Mouse (Mus musculus) midbrain, embryonic 11.5 days (tissue): ENCODE measurements around the gene Phactr2. TPM values are rescaled to one million over a fixed set of nuclear protein-coding genes. Genes with fewer than 3 reads are reported as not detected.

Source experiments
- ATAC-seq: fragments of 200-750 bp; cut with Nextera tagmentation; 2 replicates; pipeline ENCODE4 v1.8.0; 2017; ENCODE audit warnings: moderate TSS enrichment, moderate library complexity; ENCODE audit not compliant: low FRiP score
- DNase-seq: peaks from one replicate; pipeline ENCODE4 v3.0.0; 2015; ENCODE audit warnings: low spot score; ENCODE audit errors: missing footprints
- H3K27ac ChIP-seq: fragments of 300-500 bp; sonication (generic); 2 replicates; pipeline ENCODE4 v1.5.1; 2014; ENCODE audit warnings: low read depth, low read length
- H3K27me3 ChIP-seq: fragments of 300-500 bp; sonication (generic); 2 replicates; pipeline ENCODE4 v1.6.1; 2014; ENCODE audit warnings: mild to moderate bottlenecking, low read length, moderate library complexity, mixed read lengths; ENCODE audit not compliant: control insufficient read depth, insufficient read depth
- H3K36me3 ChIP-seq: fragments of 300-500 bp; sonication (generic); 2 replicates; pipeline ENCODE4 v1.6.1; 2014; ENCODE audit warnings: mild to moderate bottlenecking, low read length, moderate library complexity, mixed read lengths; ENCODE audit not compliant: control insufficient read depth, insufficient read depth
- H3K4me1 ChIP-seq: fragments of 300-500 bp; sonication (generic); 2 replicates; pipeline ENCODE4 v1.6.1; 2014; ENCODE audit warnings: low read length; ENCODE audit not compliant: control insufficient read depth, insufficient read depth
- H3K4me2 ChIP-seq: fragments of 300-500 bp; sonication (generic); 2 replicates; pipeline ENCODE4 v1.6.1; 2014; ENCODE audit warnings: mild to moderate bottlenecking, moderate library complexity
- H3K4me3 ChIP-seq: fragments of 300-500 bp; sonication (generic); 2 replicates; pipeline ENCODE4 v1.5.1; 2014; ENCODE audit warnings: low read depth, low read length
- H3K9ac ChIP-seq: fragments of 300-500 bp; sonication (generic); 2 replicates; pipeline ENCODE4 v1.6.1; 2014; ENCODE audit warnings: low read length
- H3K9me3 ChIP-seq: fragments of 300-500 bp; sonication (generic); 2 replicates; pipeline ENCODE4 v1.6.1; 2016; ENCODE audit warnings: low read length; ENCODE audit not compliant: control insufficient read depth
- WGBS: fragments of 180-500 bp; shearing (Covaris S2); extraction: QIAGEN DNeasy Blood & Tissue Kit; methylation state at CpG from one replicate; pipeline ENCODE4 v1.1.7; 2014; 5-methylcytosine and 5-hydroxymethylcytosine counted together
- polyA plus RNA-seq: library from polyadenylated mRNA; unstranded; fragments of >200 nt; fragmentation: Nextera tagmentation; extraction: Ambion mirVana; gene quantifications from 2 replicates; pipeline ENCODE4 v1.2.1, GENCODE M21; 2014

Phactr2 gene
- polyA plus RNA-seq, 1 experiment from 2014 or later = 13.7 TPM

DNA sequence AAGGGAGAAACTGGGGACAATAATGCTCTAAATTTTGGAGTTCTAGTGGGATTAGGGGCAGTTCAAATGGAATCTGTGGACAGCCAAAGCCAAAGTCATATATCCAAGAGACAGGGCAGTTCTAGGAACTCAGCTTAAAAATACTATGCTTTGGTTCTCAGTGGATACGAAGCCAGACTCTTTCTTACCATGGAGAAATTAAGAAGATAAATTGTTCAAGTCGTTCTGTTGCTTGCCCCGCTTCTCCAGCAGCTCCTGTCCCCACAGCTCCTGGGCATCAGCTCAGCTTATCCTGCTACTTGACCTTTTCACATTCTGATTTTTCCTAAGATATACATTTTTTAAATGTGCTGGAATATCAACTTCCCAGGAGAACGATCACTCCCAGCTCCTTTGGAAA is 80.2 kb downstream of the Phactr2 start:
- Histone ChIP-seq H3K4me1 (no peaks in the 10 kb centered on the region), H3K4me2 (no peak overlapping the region), H3K4me3 (no peak overlapping the region), H3K36me3 (no peaks in the 10 kb centered on the region), H3K27me3 (no peaks in the 10 kb centered on the region), H3K27ac (no peak overlapping the region), H3K9ac (no peak overlapping the region), H3K9me3 (no peaks in the 10 kb centered on the region)
- WGBS = 88% methylated on average over 4 of the region's 4 CpGs
- DNase-seq (no peak), ATAC-seq (no peak)

DNA sequence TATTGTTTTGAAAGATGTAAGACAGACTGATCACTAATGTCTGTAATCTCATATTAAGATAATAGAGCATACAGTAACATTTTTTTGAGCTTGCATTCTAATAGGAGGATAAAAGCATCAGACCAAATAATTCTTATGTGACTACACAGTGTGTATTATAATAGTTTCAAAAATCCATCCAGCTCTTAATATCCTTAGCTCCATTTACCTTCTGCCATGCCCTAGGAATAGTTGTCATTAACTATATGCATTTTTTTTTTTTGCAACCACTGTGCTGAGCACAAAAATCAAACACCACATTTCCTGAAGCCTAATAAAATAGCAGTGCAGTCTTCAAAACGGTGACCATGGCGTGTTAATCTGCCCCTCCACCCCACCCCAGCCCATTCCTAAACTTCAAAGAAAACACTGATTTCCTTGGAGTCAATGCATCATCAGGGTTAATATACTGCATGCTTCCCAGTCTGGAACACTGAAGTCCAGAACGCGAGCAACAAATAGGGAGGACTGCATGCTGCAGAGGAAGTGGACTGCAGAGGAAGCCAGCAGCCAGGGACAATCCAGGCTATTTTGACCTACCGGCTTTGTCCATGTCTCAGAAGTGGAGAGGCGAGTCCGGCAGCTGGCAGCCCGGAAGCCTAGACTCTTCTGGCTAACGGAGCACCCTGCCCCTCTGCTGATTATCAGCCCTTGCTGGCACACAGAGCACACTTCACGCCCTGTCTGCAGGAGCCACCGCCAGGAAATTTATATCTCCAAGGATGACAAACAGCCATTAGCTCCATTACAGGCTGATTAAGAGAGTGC is 85.9 kb downstream of the Phactr2 start:
- H3K9me3 ChIP-seq = no peaks in the 10 kb centered on the region
- no peak overlapping the region for H3K4me2 ChIP-seq
- H3K27me3 ChIP-seq = no peaks in the 10 kb centered on the region
- 44% methylated on average over 11 of the region's 11 CpGs for WGBS
- no peak overlapping the region for H3K4me3 ChIP-seq
- no peak overlapping the region for H3K9ac ChIP-seq
- no peak for DNase-seq
- H3K36me3 ChIP-seq = no peaks in the 10 kb centered on the region
- H3K4me1 ChIP-seq = no peaks in the 10 kb centered on the region
- no peak overlapping the region for H3K27ac ChIP-seq
- ATAC-seq = peak; percentile 55

DNA sequence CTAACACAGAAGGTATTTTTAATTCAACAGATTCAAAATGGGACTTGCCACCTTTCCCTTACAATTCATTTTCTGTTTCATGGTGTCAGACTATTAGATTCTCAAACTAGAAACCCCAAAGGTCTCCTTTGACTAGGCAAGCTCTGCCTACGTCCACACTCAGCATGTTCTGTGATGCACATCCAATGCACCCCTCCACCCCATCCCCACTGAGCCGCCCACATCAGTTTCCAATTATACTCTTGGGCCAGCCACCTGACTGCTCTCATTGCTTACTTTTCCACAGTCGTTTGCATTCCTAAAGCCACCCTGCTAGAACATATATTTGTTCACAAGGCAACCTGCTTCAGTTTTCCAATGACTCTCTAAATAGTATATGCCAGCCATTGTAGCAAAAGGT is 89.3 kb downstream of the Phactr2 start:
- no peak overlapping the region for H3K9ac ChIP-seq
- 71% methylated on average over 3 of the region's 3 CpGs for WGBS
- no peak overlapping the region for H3K4me3 ChIP-seq
- H3K27ac ChIP-seq = no peak overlapping the region
- H3K27me3 ChIP-seq = no peaks in the 10 kb centered on the region
- ATAC-seq (no peak), DNase-seq (no peak)
- no peaks in the 10 kb centered on the region for H3K9me3 ChIP-seq
- H3K36me3 ChIP-seq = no peaks in the 10 kb centered on the region
- no peak overlapping the region for H3K4me2 ChIP-seq
- no peaks in the 10 kb centered on the region for H3K4me1 ChIP-seq

DNA sequence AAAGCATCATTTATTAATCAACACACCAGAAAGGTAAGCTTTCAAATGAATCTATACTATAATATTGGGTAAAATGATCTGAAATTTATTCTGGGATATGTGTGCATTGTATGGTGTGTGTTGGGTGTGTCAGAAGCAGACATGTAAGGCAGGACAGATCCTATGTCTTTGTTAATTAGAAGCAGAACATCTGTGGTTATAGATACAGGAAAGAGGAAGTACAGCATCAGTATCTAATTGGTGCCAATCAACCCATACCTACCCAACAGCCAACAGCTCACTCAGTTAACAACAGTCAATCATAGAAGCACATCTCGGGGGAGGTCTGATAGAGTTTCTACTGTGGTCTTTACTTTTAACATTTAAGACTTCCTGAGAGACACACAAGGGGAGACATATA is 96.3 kb downstream of the Phactr2 start:
- no peaks in the 10 kb centered on the region for H3K27me3 ChIP-seq
- no peak overlapping the region for H3K9ac ChIP-seq
- no peak overlapping the region for H3K4me2 ChIP-seq
- H3K9me3 ChIP-seq = no peaks in the 10 kb centered on the region
- no peak overlapping the region for H3K27ac ChIP-seq
- ATAC-seq = no peak
- no peaks in the 10 kb centered on the region for H3K4me1 ChIP-seq
- DNase-seq = no peak
- H3K4me3 ChIP-seq = no peak overlapping the region
- 85% methylated on average over 1 of the region's 1 CpGs for WGBS
- no peaks in the 10 kb centered on the region for H3K36me3 ChIP-seq

DNA sequence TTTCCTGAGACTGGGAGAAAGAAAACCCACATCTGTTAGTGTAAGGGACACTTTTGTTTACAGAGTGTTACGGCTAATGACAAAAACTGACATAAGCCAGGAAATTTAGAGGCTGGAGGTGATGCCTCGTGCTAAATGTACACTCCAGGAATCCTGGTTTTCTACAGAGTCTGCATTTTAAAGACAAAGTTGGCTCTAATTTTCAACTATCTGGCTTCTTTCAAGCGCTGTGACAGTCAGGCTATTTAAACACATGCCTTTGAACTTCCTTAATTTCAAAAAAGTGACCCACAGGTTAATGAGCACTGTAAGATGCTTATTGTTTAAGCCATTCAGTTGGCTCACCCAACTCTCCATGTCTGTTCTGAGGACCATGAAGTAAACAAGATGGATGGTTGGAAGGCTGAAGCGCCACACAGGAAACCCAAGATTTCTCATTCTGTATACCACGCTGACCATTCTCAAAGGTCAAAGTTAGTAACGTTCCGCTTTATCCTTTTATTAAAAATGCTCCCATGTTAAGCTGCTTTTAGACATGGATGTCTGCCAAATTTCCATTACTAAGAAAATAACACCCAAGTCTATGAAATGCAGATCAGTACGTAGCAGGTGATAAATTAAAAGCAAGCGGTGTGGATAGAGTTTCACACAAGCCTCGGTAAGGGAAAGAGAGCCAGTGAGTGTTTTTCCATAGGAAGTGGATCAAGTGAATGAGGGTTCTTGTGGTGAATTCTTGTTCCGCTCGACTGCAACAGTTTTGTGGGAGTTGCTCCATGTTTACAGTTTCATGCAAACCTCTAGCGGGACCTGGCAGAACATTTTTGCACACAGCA is 97.6 kb downstream of the Phactr2 start:
- DNase-seq (no peak), ATAC-seq (no peak)
- Histone ChIP-seq H3K4me1 (no peaks in the 10 kb centered on the region), H3K4me3 (no peak overlapping the region), H3K4me2 (no peak overlapping the region), H3K27ac (no peak overlapping the region), H3K9ac (no peak overlapping the region), H3K36me3 (no peaks in the 10 kb centered on the region), H3K9me3 (no peaks in the 10 kb centered on the region), H3K27me3 (no peaks in the 10 kb centered on the region)
- WGBS = 86% methylated on average over 13 of the region's 13 CpGs

DNA sequence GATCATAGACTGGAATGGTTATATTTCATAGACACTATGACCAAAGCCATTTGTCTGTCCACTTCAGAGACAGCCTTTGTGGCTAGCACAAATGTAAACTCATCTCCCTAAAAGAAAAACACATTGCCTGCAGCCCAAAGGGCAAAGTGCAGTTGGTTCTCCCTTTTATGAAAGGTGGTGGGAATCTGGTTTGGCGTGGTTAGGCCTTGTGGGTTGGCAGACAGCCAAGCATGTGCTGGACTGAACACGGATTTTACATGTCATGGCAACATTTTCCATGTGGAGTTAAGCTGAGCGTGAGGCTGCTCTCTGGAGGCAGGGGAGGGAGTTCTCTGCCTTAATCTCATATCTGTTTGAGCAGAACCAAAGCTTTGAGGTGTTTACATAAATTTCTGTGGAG is 98.4 kb downstream of the Phactr2 start:
- no peak for DNase-seq
- WGBS = 80% methylated on average over 3 of the region's 3 CpGs

DNA sequence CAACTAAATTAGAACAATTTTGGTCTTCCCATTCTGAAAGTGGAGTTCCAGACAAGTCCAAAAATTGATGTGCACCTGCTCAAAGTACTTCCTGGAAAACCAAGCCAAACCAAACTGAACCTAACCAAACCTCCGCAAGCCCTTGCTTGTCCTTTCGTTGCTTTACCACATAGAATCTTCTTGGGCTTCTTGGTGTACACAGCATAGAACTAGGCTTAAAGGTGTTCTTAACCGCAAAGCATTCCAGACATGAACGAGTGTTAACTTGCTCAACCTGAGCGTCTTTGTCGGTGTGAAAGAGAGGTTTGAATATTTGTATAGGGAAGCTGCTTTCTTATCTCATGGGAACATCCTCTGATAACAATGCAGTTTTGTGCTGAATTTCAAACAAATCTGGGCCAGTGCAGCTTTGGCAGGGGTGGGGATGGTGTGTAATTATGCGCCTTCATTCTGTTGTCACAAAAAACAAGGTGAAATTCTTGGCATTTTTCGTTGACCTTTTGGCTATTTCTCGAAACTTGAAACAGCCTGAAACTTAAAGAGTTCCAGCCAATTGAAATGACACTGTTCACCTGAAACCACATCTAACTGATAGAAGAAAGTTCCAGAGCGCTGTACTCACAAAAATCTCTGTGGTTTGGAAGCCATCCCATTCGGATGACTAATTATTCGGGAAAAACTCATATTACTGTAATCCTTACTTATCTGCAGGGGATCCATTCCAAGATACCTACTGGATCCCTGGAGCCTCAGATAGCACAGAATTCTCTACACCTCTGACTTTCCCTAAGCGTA is 104.4 kb downstream of the Phactr2 start:
- Histone ChIP-seq H3K4me1 (no peaks in the 10 kb centered on the region), H3K9me3 (no peaks in the 10 kb centered on the region), H3K9ac (no peak overlapping the region), H3K4me3 (no peak overlapping the region), H3K27ac (no peak overlapping the region), H3K4me2 (no peak overlapping the region), H3K27me3 (no peaks in the 10 kb centered on the region), H3K36me3 (no peaks in the 10 kb centered on the region)
- no peak for DNase-seq
- no peak for ATAC-seq
- WGBS = 88% methylated on average over 13 of the region's 13 CpGs

More for the DNA sequence above, 98.4 kb downstream of the Phactr2 start:
- Histone ChIP-seq H3K9ac (no peak overlapping the region), H3K4me1 (no peaks in the 10 kb centered on the region), H3K4me3 (no peak overlapping the region), H3K27me3 (no peaks in the 10 kb centered on the region), H3K4me2 (no peak overlapping the region), H3K9me3 (no peaks in the 10 kb centered on the region), H3K27ac (no peak overlapping the region), H3K36me3 (no peaks in the 10 kb centered on the region)
- no peak for ATAC-seq

DNA sequence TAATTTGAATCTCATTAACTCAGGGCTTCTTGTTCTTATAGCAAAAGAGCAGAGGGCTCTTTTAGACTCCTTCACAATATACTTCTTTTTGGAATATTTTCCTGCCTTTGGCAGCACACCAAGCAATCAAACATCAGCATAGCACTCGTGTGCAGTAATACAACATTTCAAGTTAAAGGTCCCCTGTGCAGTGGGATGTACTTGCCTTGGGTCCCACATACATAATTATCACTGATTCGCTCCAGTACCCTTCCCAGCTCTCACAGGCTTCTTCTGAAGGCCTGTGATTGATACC is 110.0 kb downstream of the Phactr2 start:
- no peaks in the 10 kb centered on the region for H3K36me3 ChIP-seq
- H3K4me2 ChIP-seq = no peak overlapping the region
- no peak for DNase-seq
- no peak overlapping the region for H3K9ac ChIP-seq
- no peak for ATAC-seq
- no peaks in the 10 kb centered on the region for H3K27me3 ChIP-seq
- H3K4me1 ChIP-seq = no peaks in the 10 kb centered on the region
- no peak overlapping the region for H3K27ac ChIP-seq
- WGBS = 78% methylated on average over 2 of the region's 2 CpGs
- no peak overlapping the region for H3K4me3 ChIP-seq
- H3K9me3 ChIP-seq = no peaks in the 10 kb centered on the region
